Mouse (Mus musculus) brain, adult 2 months (tissue): ENCODE measurements around the gene Shld2.
"Not testable (repeated sequence)": the region's sequence is repeated elsewhere in the genome, so short reads cannot be mapped to it uniquely, and the experiment has no call there.

ENCODE experiments used
- DNase-seq: peaks from one replicate; pipeline ENCODE4 v3.0.0; 2011; ENCODE audit warnings: low read depth, low spot score

The Shld2 gene

DNA sequence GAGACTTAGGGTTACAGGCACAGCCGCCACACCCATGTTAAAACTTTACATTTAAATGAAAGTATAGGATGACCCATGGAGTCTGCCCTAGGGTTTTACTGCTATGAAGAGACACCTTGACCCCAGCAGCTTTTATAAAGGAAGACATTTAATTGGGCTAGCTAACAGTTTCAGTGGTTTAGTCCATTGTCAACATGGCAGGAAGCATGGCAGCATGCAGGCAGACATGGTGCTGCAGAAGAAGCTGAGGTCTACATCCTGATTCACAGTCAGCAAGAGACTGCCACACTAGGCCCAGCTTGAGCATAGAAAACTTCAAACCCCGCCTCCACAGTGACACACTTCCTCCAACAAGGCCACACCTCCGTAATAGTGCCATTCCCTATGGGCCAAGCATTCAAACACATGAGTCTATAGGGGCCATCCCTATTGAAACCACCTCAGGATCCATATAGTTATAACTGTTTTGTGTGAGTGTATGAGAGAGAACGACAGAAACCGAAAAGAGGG is 13.3 kb upstream of the Shld2 start:
- DNase-seq: no peak

DNA sequence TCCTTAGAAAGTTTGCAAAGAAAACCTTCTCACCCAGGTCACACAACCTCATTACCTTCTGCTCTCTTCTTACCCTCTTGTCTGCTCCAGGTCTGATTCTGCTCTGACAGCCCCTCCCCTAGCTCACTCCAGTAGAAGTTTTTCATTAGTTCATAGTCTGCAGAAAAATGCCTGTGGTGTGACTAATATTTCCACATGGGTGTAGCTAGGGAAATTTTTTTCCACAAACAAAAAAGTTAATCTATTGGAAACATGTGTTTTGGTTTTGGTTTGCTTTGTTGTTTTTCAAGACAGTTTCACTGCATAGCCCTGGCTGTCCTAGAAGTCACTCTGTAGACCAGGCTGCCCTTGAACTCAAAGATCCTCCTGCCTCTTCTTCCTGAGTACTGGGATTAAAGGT is 7.8 kb upstream of the Shld2 start:
- no peak for DNase-seq

DNA sequence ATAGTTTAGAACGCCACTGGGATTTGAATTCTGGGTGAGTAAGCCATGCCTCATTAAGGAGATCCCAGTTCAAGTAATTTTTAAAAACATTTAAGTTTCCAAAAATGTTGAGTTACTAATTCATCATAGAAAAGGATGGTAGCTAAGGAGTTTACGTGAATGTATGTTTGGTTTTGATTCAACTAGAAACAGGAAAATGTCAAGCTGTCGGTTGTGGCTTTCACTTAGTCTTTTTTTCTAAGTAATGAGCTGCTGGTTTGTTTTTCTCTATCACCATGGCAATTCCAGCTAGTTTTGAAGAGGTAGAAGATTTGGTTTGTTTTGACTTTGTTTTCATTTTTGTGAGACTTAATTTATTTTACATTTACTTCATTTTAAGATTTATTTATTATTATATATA is 7.1 kb upstream of the Shld2 start:
- DNase-seq: no peak

DNA sequence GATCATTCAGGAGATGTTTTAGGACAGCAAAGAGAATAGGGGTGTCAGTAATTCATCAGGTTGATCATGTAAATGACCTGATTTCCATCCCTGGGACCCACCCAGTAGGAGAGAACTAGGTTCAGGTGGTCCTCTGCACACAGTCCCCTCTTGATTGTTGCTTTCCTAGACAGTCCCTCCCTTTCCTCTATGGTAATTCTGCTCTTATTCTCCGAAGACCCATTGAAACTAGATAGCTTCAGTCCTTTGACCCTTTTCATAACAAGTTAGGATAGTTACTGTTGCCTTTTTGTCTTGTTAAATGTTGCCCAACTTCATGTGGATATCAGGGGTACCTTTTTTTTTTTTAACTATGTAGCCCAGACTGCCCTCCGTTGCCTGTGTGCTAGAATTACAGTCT is 6.1 kb upstream of the Shld2 start:
- no peak for DNase-seq

DNA sequence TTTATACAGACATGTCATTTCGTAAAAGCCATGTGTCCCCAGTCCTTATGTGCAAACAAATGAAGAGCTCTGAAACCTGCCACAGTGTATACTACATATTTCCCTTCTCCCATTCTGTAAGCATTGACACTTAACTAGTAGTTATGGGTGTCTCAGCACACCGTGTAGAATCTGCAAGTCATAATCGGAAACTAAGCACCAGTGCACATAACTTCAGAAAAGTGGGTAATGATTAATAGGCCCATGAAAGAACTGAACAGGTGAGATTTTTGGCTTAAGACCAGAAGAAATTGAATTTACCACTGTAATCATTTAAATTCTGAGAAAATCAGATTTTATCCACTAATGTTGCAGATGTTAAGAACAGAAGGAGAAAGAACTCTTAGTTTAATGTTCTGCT is 4.5 kb upstream of the Shld2 start:
- no peak for DNase-seq

DNA sequence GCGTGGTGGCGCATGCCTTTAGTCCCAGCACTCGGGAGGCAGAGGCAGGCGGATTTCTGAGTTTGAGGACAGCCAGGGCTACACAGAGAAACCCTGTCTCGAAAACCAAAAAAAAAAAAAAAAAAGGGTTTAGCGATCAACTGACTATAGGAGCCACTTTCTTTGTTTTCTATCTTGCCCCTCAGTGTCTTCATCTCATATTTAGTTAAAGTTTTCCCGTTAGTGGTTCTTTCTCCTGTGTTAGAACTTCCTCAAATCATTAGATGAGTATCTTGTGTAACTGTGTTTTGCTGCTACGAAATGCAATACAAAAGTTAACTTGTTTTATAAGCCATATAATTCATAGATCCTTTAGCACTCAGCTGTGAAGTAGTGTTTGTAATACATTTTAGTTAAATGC is 4.1 kb upstream of the Shld2 start:
- not testable (repeated sequence) for DNase-seq

DNA sequence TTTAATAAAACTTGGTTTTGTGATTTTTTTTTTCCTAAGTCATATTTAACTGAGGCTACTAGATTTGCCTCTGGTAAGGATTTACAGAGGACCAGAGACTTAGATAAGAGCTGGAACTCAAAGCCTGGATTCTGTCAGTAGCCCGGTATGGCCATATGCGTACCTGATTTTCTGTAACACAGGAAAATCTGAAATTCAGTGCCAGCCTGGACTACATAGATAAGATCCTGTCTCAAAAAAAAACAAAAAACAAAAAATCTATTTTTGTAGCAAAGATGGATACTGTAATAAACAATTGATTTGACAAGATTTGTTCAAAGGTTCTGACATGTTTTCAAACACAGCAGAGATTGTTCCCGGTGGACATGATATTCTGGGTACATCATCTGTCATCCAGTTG is 3.3 kb upstream of the Shld2 start:
- DNase-seq: peak; percentile 6

DNA sequence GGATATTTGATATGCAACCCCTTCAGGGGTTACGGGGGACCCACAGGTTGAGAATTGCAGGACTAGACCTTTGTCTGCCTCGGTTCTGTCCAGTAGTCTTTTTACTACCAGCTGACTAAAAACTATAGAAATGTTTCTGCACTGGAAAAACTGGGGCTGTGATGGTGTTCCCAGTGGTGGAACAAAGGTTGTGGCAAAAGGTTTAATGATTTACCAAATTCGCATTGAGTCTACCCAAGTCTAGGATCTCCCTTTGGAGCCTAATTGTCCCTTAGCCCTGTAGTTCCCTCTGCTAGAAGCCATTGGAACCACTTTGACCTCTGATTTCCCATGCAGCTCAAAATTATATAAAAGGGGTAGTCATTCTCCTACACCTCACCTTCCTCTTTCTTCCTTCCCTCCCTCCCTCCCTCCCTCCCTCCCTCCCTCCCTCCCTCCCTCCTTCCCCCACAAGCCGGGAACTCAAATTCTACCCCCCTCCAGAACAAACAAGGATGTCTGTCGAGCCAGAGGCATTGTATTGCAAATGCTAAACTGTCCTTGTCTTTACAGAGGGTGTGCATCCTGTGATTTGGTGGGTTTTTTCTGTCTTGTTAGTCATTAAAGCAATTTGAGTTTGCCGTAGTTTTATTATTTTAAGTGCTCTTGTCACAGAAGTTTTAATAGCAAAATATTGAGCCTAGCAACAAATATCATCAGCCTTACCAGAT is 2.2 kb upstream of the Shld2 start:
- DNase-seq: peak; percentile 12

DNA sequence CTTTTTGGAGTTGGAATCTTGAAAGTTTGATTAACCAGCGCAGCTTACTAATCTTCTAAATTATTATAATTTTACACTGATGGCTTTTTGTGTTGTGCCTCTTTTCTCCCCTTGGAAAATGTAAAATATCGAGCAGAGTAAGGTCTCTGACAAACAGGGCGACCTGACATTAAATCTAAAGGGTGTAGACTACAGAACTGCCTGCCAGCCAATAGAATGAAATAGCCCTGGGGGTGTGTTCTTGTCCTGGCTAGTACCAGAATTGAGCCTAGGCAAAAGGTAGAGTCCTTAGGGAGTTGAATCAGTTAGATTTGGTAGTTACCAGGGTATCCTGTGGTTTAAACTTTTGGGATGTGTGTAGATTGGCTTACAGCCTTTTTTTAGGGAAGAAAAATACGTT is 1.4 kb upstream of the Shld2 start:
- DNase-seq: peak; percentile 39

DNA sequence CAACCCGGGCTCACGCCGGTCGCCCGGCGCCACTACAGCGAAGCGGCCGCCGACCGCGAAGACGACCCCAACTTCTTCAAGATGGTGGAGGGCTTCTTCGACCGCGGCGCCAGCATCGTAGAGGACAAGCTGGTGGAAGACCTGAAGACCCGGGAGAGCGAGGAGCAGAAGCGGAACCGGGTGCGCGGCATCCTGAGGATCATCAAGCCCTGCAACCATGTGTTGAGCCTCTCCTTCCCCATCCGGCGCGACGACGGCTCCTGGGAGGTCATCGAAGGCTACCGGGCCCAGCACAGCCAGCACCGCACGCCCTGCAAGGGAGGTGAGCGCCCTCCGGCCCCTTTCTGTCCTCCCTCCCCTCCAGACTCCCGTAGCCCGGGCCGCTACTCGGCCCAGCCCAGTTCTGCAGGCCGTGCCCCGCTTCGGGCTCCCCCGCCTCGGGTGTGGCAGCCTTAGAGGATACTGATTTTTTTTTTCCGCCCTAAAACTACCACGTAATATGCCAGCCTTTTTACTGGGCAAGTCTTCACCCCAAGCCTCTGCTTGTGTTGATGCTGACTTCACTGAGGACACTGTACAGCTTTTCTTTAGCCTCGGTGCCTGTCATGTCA is 833 bp upstream of the Shld2 start:
- peak; percentile 50 for DNase-seq

DNA sequence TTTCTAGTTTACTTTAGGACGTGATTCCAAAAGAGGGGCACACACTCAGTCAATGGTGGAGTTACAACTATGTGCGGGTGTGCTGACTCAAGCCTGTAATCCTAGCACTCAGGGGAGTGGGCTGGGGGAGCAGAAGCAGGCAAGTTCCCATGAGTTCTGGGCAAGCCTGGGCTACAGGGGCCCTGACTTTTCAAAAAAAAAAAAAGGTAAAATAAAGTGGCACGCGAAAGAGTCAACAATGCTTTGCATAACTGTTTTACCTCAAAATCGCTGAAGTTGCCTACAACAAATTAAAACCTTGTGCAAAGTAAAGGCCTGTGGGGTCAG is 423 bp downstream of the Shld2 start:
- no peak for DNase-seq

DNA sequence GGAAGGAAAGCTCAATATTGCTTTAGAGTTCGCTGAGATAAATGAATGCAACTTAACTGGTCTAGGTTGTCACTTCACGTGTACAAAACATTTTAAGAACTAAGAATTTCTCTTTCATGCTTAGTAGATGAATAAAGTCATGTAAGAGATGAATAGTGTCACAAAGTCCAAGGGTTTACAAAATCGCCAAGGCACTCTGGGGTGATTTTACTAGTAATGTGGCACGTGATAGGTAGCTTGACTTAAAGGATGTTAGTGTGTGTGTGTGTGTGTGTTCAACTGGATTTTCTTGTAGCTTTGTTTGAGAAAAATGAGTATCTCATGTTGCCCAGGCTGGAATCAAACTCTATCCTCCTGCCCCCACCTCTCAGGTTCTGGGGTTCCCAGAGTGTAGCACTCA is 1.0 kb downstream of the Shld2 start:
- DNase-seq: no peak

DNA sequence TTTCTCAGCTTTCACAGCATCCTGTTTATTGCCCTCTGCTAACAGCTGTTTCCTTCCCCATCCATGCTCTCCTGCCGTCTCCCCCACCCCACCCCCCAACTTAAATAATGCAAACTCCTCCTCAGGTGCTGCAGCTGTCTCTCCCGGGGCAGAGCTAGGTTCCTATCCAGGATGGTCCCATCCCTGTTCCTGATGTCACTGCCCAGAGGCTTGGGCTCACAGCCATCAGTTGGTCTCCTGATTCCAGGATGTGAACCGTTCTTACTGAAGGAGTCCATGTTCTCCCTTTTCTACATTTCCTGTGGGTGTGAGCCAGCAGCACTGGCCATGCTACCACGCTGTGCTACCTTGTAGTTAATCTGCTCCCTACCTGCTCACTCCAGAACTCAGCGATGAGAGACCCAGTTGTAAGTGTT is 7.0 kb downstream of the Shld2 start:
- no peak for DNase-seq

DNA sequence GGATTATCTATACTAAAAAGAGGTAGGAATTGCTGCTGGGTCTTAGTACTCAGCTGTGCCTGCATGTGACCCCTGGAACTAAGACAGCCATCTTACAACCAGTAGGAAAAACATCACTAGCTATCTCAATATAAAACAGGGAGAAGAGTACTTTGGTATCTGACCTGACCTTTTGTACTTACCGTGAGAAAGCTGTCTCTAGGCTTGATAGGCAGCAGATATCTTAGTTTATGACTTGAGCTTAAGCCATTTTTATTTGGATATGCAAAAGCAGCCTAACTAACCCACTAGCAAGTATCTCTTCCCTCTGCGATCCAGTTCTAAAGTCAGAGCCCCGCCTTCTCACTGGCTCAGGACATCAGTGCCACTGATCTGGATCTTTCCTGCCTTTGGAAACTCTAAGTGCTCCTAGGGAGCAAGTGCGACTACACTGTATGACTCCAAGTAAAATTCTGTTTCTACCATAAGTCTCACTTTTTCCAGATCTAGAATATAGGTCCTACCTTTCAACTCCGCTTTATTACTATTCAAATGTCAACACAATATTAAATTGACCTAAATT is 7.5 kb downstream of the Shld2 start:
- DNase-seq: no peak

DNA sequence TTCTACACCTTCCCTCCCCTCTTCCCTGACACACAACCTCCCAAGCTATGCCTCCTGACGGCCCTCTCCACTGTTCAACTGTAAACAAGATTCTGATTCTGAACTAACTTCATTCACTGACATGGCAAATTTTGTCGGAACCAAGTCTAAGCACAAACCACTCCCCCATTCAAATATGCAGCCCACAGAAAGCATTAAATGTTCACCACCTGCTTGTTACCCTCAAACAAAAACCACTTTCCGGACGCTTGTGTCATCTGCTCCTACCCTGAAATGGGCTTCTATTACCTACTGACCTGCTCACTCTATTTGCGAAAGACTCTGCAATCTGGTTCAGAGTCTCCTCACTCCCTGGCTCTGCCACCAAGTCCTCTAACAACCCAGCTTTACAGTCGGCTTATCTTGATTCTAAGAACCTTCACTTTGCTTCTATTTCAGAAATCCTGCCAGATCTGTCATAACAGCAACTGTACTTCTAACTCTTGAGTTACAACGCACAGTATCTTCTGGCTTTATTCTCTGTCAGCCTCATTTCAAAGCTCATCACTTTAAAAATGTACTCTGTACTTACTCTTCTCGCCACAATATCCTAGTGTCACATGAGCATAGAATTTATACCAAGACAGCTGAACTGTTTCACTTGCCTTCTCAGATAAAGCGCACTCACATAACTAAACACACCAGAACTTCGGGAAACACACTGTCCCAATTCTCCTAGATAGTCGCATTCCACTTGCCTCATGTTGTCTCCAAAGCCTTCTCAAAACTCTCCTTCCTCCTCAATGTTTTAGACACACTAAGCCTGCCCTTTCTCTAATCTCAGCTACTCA is 11.2 kb downstream of the Shld2 start:
- DNase-seq: peak; percentile 8

DNA sequence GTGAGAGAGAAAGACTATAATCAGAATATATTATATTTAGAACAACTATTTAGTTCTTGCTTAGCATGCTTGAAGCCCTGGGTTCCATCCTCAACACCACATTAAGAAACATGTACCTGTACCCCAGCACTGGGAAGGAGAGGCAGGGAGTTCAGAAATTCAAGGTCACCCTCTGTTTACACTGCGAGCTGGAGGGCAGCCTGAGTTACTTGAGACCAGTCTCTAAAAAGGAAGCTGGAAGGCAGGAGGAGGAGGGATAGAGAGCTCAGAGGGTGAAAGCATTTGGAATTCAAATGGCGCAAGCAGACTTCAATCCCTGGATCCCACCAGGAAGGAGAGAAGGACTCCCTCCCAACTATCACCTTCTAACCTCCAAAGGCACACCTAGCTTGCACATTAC is 12.7 kb downstream of the Shld2 start:
- DNase-seq: no peak

DNA sequence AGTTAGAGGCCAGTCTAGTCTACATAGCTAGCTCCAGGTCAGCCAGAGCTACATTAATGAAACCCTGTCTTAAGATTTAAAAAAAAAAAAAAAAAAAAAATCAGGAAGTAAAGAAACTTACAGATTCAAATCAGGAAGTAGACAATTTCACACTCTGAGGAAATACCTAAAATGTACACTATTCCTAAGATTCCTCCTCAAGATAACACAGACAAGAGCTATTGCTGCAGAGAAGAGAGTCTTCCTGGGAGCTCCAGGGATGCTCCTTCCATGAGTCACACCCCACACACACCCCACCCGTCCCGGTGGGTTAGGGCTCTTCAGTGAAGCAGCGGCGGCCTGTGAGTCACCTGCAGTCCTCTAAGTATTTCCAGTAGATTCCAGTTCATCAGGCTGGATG is 13.3 kb downstream of the Shld2 start:
- peak; percentile 59 for DNase-seq

DNA sequence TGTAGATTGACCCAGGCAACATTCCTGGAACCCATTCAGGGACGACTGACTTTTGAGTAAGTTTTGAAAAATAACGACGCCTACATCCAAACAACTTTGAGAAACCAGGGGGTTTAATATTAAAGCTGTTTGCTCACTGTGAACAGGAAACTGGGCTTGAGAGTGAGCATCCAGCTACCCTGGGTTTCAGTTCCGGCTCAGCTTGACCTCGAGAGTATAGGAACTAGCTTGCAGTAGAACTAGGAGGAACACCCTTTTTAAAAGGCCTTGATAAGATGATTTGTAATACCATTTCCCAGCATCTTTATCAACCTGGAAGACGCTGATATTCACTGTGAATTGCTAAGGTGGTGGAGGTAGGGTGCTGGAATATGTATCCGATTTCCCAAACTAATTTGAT is 13.9 kb downstream of the Shld2 start:
- peak; percentile 8 for DNase-seq

DNA sequence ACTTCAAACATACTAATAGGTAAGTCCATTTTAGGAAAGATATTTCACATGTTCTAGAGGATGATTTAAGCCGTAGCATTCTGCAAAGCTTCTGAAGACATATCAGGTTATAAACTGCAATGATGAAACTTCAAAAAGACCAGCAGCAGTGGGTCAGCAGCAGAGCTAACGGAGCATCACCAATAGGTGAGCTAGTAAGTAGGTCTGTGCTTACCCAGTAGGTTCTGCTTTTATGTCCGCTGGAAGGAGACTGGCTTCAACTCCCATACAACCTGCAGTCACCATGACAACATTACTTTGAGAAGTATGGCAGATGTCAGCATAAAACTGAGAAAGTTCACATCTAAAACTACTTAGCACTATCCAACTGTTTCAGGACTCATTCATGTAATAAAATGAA is 16.7 kb downstream of the Shld2 start:
- peak; percentile 4 for DNase-seq

DNA sequence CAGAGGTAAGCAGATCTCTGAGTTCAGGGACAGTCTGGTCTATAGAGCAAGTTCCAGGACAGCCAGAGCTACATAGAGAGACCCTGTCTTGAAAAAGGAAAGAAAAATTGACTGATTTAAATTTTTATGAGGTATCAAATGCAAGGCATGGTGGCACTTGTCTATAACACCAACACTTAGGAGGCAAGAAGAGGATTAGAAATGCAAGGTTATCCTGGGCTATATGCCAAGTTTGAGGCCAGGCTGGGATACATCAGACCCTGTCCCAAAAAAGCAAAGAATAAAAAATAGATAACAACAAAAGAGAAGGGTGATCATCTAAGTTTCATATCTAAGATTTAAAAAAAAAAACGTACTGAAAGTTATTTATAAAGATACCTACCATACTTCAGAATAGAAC is 20.1 kb downstream of the Shld2 start:
- DNase-seq: no peak

DNA sequence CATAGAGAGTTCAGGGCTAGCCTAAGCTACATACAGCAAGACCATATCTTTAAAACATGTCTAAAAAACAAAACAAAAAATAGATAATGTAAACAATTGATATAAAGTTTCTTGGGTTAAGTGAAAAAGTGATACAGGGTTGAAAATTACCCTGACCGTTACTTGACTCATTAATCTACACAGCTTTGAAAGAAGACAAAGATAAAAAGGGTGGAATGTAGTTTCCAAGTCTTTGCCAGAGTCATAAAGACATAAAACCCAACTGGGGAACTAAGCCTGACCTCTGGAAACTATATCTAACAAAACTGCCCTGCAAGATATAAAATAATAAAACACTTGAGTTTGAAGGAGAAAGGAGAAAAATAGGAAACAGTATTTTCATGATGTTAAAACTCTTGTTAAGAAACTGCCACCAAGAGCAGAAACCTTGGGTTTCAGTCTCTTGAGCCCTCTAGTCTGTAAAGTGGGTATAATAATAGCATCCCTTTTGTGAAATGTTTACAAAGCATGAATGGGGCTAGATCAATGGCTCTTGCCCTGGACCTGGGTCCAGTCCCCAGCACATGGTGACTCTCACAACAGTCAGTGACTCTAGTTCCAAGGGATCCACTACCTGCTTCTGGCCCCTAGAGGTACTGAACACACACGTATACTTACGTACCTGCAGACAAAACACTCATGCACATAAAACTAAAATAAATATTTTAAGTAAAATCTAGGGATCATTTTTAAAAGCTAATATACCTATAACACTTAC is 20.9 kb downstream of the Shld2 start:
- no peak for DNase-seq

DNA sequence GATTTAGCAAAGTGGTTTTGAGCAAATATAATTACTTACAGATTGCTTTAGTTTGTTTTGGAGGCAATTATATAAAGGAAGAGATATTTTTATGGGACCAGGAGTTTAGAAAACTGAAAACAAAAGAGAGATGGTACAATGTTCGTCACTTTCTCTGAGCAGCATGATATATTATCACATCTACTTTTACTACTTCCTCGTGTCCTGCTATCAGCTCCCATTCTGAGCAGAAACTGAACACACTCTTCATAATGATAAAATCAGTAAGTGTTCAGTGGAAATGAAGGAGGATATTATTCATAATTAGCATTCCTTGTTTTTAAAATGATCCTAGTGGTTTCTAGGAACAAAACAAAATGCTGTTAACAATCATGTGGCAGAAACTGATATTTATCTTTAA is 21.9 kb downstream of the Shld2 start:
- no peak for DNase-seq
